Mouse (Mus musculus) neural tube, embryonic 10.5 days (tissue): ENCODE data around the gene Rasa4.
A peak's percentile ranks its signal among the peaks of the same experiment; 100 is the strongest.
"Not testable (repeated sequence)": the region's sequence is repeated elsewhere in the genome, so short reads cannot be mapped to it uniquely, and the experiment has no call there.

Experiments
- DNase-seq: peaks from one replicate; pipeline ENCODE4 v3.0.0-alpha.2; 2017; ENCODE audit warnings: low spot score; ENCODE audit errors: extremely low spot score

Gene Rasa4

GRCm38 (mm10) chr5:136083669-136084107 is at the start of gene Rasa4:
Rasa4 (plus strand) TSS chr5:136083916.
- DNase-seq = peak; percentile 89

GRCm38 (mm10) chr5:136034868-136035267 is 48.8 kb upstream of the Rasa4 start:
- no peak for DNase-seq

GRCm38 (mm10) chr5:136035285-136035684 is 48.4 kb upstream of the Rasa4 start:
- no peak for DNase-seq

GRCm38 (mm10) chr5:136036667-136037066 is 47.0 kb upstream of the Rasa4 start:
- no peak for DNase-seq

GRCm38 (mm10) chr5:136038258-136039214 is 45.2 kb upstream of the Rasa4 start, which contains the start of gene Upk3b:
Upk3b (plus strand) TSS chr5:136038496.
- no peak for DNase-seq

- no peak for DNase-seq
Measured at GRCm38 (mm10) chr5:136040210-136040609, 43.5 kb upstream of the Rasa4 start.

- no peak for DNase-seq
Measured at GRCm38 (mm10) chr5:136041260-136041659, 42.5 kb upstream of the Rasa4 start.

- no peak for DNase-seq
Measured at GRCm38 (mm10) chr5:136041666-136042065, 42.0 kb upstream of the Rasa4 start.

GRCm38 (mm10) chr5:136044865-136045264 is 38.9 kb upstream of the Rasa4 start:
- no peak for DNase-seq

- peak; percentile 40 for DNase-seq
Measured at GRCm38 (mm10) chr5:136045408-136045807, 38.3 kb upstream of the Rasa4 start.

GRCm38 (mm10) chr5:136045987-136046386 is 37.7 kb upstream of the Rasa4 start:
- DNase-seq = peak; percentile 94

GRCm38 (mm10) chr5:136048541-136048940 is 35.2 kb upstream of the Rasa4 start:
- DNase-seq = not testable (repeated sequence)

GRCm38 (mm10) chr5:136049926-136050325 is 33.8 kb upstream of the Rasa4 start:
- DNase-seq = peak; percentile 31

GRCm38 (mm10) chr5:136051231-136052085 is 32.3 kb upstream of the Rasa4 start:
- DNase-seq = peak; percentile 82

- DNase-seq = no peak
Measured at GRCm38 (mm10) chr5:136052861-136053655, 30.7 kb upstream of the Rasa4 start.

- DNase-seq = no peak
Measured at GRCm38 (mm10) chr5:136054301-136055077, 29.2 kb upstream of the Rasa4 start, which contains the start of gene Upk3bl. Upk3bl (plus strand) TSS chr5:136054492.

- no peak for DNase-seq
Measured at GRCm38 (mm10) chr5:136056062-136056461, 27.7 kb upstream of the Rasa4 start.

- no peak for DNase-seq
Measured at GRCm38 (mm10) chr5:136057085-136057484, 26.6 kb upstream of the Rasa4 start.

GRCm38 (mm10) chr5:136061567-136061966 is 22.1 kb upstream of the Rasa4 start:
- peak; percentile 88 for DNase-seq

- DNase-seq = no peak
Measured at GRCm38 (mm10) chr5:136063920-136064319, 19.8 kb upstream of the Rasa4 start.
